Mouse (Mus musculus) liver, embryonic 12.5 days (tissue): Measurements from ENCODE around the gene Meox2. TPM values are rescaled to one million over a fixed set of nuclear protein-coding genes. Genes with fewer than 3 reads are reported as not detected.

Experiments used
- ATAC-seq: fragments of 200-750 bp; cut with Nextera tagmentation; 2 replicates; pipeline ENCODE4 v1.8.0; 2017; ENCODE audit warnings: moderate number of reproducible peaks, mild to moderate bottlenecking, moderate library complexity
- H3K27ac ChIP-seq: fragments of 300-500 bp; sonication (generic); 2 replicates; pipeline ENCODE4 v1.5.1; 2016; ENCODE audit warnings: mild to moderate bottlenecking
- H3K27me3 ChIP-seq: fragments of 300-500 bp; sonication (generic); replicated peaks from 2 replicates; pipeline ENCODE4 v1.6.1; 2016; ENCODE audit warnings: mild to moderate bottlenecking, moderate library complexity
- H3K36me3 ChIP-seq: fragments of 300-500 bp; sonication (generic); 2 replicates; pipeline ENCODE4 v1.6.1; 2016; ENCODE audit warnings: mild to moderate bottlenecking, moderate library complexity
- H3K4me1 ChIP-seq: fragments of 300-500 bp; sonication (generic); 2 replicates; pipeline ENCODE4 v1.6.1; 2016
- H3K4me2 ChIP-seq: fragments of 300-500 bp; sonication (generic); 2 replicates; pipeline ENCODE4 v1.6.1; 2016; ENCODE audit warnings: mild to moderate bottlenecking, moderate library complexity
- H3K4me3 ChIP-seq: fragments of 300-500 bp; sonication (generic); 2 replicates; pipeline ENCODE4 v1.5.1; 2016; ENCODE audit warnings: mild to moderate bottlenecking, moderate library complexity
- H3K9ac ChIP-seq: fragments of 300-500 bp; sonication (generic); 2 replicates; pipeline ENCODE4 v1.6.1; 2016; ENCODE audit warnings: mild to moderate bottlenecking, moderate library complexity
- H3K9me3 ChIP-seq: fragments of 300-500 bp; sonication (generic); replicated peaks from 2 replicates; pipeline ENCODE4 v1.6.1; 2016; ENCODE audit warnings: mild to moderate bottlenecking, moderate library complexity
- WGBS: fragments of 180-500 bp; shearing (Covaris S2); methylation state at CpG from one replicate; pipeline ENCODE4 v1.1.7; 2016; ENCODE audit not compliant: insufficient replicate concordance; 5-methylcytosine and 5-hydroxymethylcytosine counted together
- polyA plus RNA-seq: library from polyadenylated mRNA; unstranded; fragments of >200 nt; fragmentation: Nextera tagmentation; extraction: Ambion mirVana; gene quantifications from 2 replicates; pipeline ENCODE4 v1.2.1, GENCODE M21; 2016

Gene Meox2
- polyA plus RNA-seq, 1 experiment from 2014 or later = 0.41 TPM

DNA sequence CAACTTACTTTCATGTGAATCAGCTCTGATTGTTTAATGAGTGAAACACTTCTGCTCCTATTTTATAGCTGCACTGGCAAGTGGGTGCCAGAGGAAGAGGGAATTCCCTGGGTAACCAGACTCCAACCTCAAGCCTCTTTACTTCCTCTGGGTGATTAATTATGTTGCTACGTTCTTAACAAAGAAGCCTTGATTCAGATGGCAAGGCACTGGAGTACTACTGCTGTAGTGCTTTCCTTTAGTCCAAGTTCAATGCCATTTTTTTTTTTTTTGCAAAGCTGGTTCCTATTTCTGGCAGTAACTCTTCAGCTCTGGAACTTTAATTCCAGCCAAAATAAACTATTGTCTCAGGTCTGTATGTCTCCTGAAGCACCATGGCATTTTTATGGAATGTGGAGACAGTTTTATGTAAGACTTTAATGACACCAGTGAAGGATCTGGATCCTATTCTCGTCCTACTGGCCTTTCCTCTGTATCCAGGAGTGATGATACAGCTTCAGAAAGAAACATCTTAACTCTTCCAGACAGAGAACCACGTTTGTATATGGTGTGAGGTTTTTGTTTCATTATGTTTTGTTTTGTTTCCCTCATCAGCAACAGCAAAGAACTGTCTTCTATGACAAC lies 33.9 kb downstream of the Meox2 start:
- WGBS = 38% methylated on average over 3 of the region's 3 CpGs
- no peaks in the 10 kb centered on the region for H3K9me3 ChIP-seq
- no peak for ATAC-seq

GRCm38 (mm10) chr12:37143879-37144278 lies 35.5 kb downstream of the Meox2 start:
- Histone ChIP-seq H3K9ac (no peak overlapping the region), H3K27me3 (no peaks in the 10 kb centered on the region), H3K36me3 (no peaks in the 10 kb centered on the region), H3K4me3 (no peak overlapping the region), H3K9me3 (no peaks in the 10 kb centered on the region), H3K4me2 (no peak overlapping the region), H3K4me1 (no peaks in the 10 kb centered on the region), H3K27ac (no peak overlapping the region)
- no peak for ATAC-seq
- 72% methylated on average over 1 of the region's 1 CpGs for WGBS

More for the DNA sequence above, 33.9 kb downstream of the Meox2 start:
- no peak overlapping the region for H3K9ac ChIP-seq
- H3K4me1 ChIP-seq = no peaks in the 10 kb centered on the region
- no peak overlapping the region for H3K27ac ChIP-seq
- H3K4me2 ChIP-seq = no peak overlapping the region
- no peaks in the 10 kb centered on the region for H3K27me3 ChIP-seq
- H3K4me3 ChIP-seq = no peak overlapping the region
- no peaks in the 10 kb centered on the region for H3K36me3 ChIP-seq

- Histone ChIP-seq H3K4me2 (no peak overlapping the region), H3K9me3 (no peaks in the 10 kb centered on the region), H3K4me1 (no peaks in the 10 kb centered on the region), H3K4me3 (no peak overlapping the region), H3K27me3 (no peaks in the 10 kb centered on the region), H3K36me3 (no peaks in the 10 kb centered on the region), H3K9ac (no peak overlapping the region), H3K27ac (no peak overlapping the region)
- ATAC-seq = no peak
Observed at GRCm38 (mm10) chr12:37167742-37168141, 59.4 kb downstream of the Meox2 start.

- Histone ChIP-seq H3K4me2 (no peak overlapping the region), H3K4me3 (no peak overlapping the region), H3K9me3 (no peaks in the 10 kb centered on the region), H3K4me1 (no peaks in the 10 kb centered on the region), H3K9ac (no peak overlapping the region), H3K27ac (no peak overlapping the region), H3K27me3 (no peaks in the 10 kb centered on the region), H3K36me3 (no peaks in the 10 kb centered on the region)
- 81% methylated on average over 3 of the region's 3 CpGs for WGBS
- no peak for ATAC-seq
Observed at GRCm38 (mm10) chr12:37173324-37173723, 65.0 kb downstream of the Meox2 start.

GRCm38 (mm10) chr12:37183689-37184088 lies 75.3 kb downstream of the Meox2 start:
- Histone ChIP-seq H3K27ac (no peak overlapping the region), H3K4me2 (no peak overlapping the region), H3K36me3 (no peaks in the 10 kb centered on the region), H3K27me3 (no peaks in the 10 kb centered on the region), H3K9me3 (no peaks in the 10 kb centered on the region), H3K9ac (no peak overlapping the region), H3K4me1 (no peaks in the 10 kb centered on the region), H3K4me3 (no peak overlapping the region)
- no peak for ATAC-seq

DNA sequence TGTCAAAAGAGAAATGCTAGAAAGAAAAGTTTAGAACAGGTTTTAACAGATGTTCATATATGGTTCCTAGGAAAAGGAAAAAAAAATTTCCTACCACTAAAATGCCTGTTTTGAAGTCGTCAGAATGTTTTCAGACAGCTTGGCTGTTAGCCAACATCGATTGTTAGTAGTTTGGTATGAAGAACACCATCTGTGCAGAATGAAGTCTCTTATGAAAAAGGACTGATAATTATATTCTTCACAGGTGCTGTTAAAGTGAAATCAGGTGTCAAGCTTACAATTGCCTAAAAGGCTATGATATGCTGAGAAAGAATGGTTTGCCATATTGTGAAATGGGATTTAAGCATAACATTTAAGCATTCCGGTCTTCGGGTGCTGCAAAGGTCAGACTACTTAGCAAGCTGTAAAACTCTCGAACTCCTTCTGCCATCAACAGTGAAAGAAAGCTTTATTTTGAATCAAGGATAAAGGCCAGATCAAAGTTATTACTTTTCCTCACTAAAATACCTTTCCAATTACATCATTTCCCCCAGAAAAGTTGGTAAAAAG lies 80.7 kb downstream of the Meox2 start:
- Histone ChIP-seq H3K9ac (no peak overlapping the region), H3K4me3 (no peak overlapping the region), H3K36me3 (no peaks in the 10 kb centered on the region), H3K27me3 (no peaks in the 10 kb centered on the region), H3K9me3 (no peaks in the 10 kb centered on the region), H3K27ac (no peak overlapping the region), H3K4me1 (no peaks in the 10 kb centered on the region), H3K4me2 (no peak overlapping the region)
- no peak for ATAC-seq
- 52% methylated on average over 5 of the region's 5 CpGs for WGBS

Other genes with a start within 250 kb of the Meox2 start
- 7.4 and 7.6 TPM in 2 replicates for gene Agmo, start 133.1 kb downstream of the Meox2 start, polyA plus RNA-seq